Mouse (Mus musculus): ENCODE results near the gene Arid3c. TPM values are rescaled to one million over a fixed set of nuclear protein-coding genes. Genes with fewer than 3 reads are reported as not detected.

Arid3c gene
- total and polyA plus RNA-seq, 3 experiments, result not detected

DNA sequence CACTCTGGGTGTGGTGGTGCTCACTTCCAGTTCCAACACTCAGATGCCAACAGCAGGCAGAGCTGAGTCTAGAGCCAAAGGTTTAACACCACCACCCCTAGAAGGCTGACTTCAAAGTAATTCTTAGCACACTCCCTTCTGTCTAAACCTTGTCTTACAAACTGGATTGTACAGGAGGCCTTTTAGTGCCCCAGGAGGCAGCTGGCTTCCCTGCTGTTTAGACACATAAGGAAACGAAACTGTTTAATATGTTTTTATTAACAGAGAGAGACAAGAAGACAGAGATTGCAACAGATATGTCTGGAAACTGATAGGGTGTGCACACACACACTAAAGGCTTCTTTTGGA is 7.3 kb upstream of the Arid3c start:
- H3K27me3 ChIP-seq (replicated peaks), result peaks cover 26% of the 10 kb centered on the region
- H3K79me2 ChIP-seq (replicated peaks; ENCODE audit: control insufficient read depth, extremely low read depth, insufficient read depth, poor library complexity, severe bottlenecking), result 0 out of 2 replicates have a peak, but pooled peaks cover 8% of the 10 kb centered on the region
- dilution Hi-C loops (cut with MboI; ENCODE audit: extremely low pct_ligation_motif_present, extremely low pct_unique_long_range_greater_than_20kb, low sequenced_read_pairs) (no loop called here), in situ Hi-C loops (cut with MboI; ENCODE audit: low pct_ligation_motif_present, low pct_unique_long_range_greater_than_20kb, low sequenced_read_pairs) (no loop called here)
- TF ChIP-seq NELFE (IDR thresholded peaks at IDR 0.05; ENCODE audit: low read depth, low read length) (no peak), PAX5 (IDR thresholded peaks at IDR 0.05; ENCODE audit: low read length) (no peak), CHD2 (IDR thresholded peaks at IDR 0.05; ENCODE audit: low read length) (no peak), ZC3H11A (IDR thresholded peaks at IDR 0.05; ENCODE audit: low read depth, low read length) (no peak), SMC3 (IDR thresholded peaks at IDR 0.05; ENCODE audit: low read depth, low read length) (no peak), MXI1 (IDR thresholded peaks at IDR 0.05; ENCODE audit: low read depth, low read length) (no peak), TCF12 (IDR thresholded peaks at IDR 0.05; ENCODE audit: low read depth, low read length) (no peak)
- peaks cover 8 to 15% of the 10 kb centered on the region in 2 experiments; a peak in 3 of 4 replicates for H3K4me1 ChIP-seq (ENCODE audit: control insufficient read depth in 1 of 2, insufficient read depth in 2 of 2)
- no peak for DNase-seq (ENCODE audit: extremely low read depth)
- H3K4me3 ChIP-seq (replicated peaks in 1 of 3; ENCODE audit: low read depth in 2 of 3, low read length in 2 of 3, poor library complexity in 1 of 3), result no peak overlapping the region
- no peak overlapping the region for H3K9ac ChIP-seq (ENCODE audit: insufficient read depth, low read depth)
- no peak overlapping the region for H3K4me2 ChIP-seq (ENCODE audit: insufficient read depth, low read depth, poor library complexity, severe bottlenecking)
- peaks cover 13 to 19% of the 10 kb centered on the region in 2 experiments for H3K36me3 ChIP-seq (replicated peaks in 1 of 2; ENCODE audit: control insufficient read depth in 1 of 2, insufficient read depth in 1 of 2, low read length in 1 of 2)
- peaks cover 5% of the 10 kb centered on the region for H3K9me3 ChIP-seq (replicated peaks; ENCODE audit: low read length)
- no peak overlapping the region for H3K27ac ChIP-seq (ENCODE audit: insufficient read depth, low read depth)

DNA sequence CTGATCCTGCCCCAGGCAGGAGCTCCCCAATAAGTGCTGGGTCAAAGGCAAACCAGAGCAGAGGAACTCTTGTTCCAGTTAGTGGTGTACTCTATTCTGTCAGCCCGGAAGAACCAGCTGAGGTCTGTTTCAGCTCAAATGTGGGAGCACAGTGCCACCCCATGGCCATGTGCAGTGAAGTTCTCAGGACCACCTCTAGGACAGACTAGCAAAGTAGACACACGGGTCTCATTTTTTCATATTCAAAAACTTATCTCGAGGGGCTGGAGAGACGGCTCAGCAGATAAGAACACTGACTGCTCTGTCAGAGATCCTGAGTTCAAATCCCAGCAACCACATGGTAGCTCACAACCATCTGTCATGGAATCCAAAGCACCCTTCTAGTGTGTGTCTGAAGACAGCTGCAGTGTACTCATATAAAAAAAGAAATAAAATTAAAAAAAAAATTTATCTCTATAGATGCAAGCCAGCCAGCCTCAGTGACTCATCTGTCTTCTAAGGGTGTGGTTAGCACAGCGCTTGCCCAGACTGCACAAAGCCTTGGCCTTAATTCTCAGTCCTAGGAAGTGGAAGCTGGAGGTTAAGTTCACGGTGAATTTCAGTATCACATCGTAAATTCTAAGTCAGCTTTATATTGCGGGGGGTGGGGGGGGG is 6.8 kb upstream of the Arid3c start:
- TF ChIP-seq SIN3A (IDR thresholded peaks at IDR 0.05; ENCODE audit: low read length), result peak; percentile 53; the same call in 1 of the 2 replicates
- TF ChIP-seq RAD21 (IDR thresholded peaks at IDR 0.05; ENCODE audit: low read depth, low read length), result peak; percentile 86
- TF ChIP-seq MEF2A (IDR thresholded peaks at IDR 0.05; ENCODE audit: borderline replicate concordance, low read depth, low read length), result peak; percentile 20; the same call in 1 of the 2 replicates
- peak; percentile 49; the same call in 1 of the 2 replicates for TF ChIP-seq NELFE (IDR thresholded peaks at IDR 0.05; ENCODE audit: low read depth, low read length)
- TF ChIP-seq SMC3 (IDR thresholded peaks at IDR 0.05; ENCODE audit: low read depth, low read length), result peak; percentile 73
- TF ChIP-seq IRF4 (IDR thresholded peaks at IDR 0.05; ENCODE audit: low read depth, low read length), result peak; percentile 30; the same call in 1 of the 2 replicates
- no peak for TF ChIP-seq ETS1 (conservative IDR thresholded peaks at IDR 0.05; ENCODE audit: low read depth, low read length)
- TF ChIP-seq ZMIZ1 (IDR thresholded peaks at IDR 0.05; ENCODE audit: low read depth, low read length), result 0 out of 2 replicates have a peak, but pooled peaks have one; percentile 20
- TF ChIP-seq POLR2AphosphoS2 (IDR thresholded peaks at IDR 0.05; ENCODE audit: low read depth, low read length), result peak; percentile 90
- peak; percentile 53; the same call in 1 of the 2 replicates for TF ChIP-seq CHD2 (IDR thresholded peaks at IDR 0.05; ENCODE audit: low read length)
- peak; percentile 79 for TF ChIP-seq ELF1 (IDR thresholded peaks at IDR 0.05; ENCODE audit: low read depth, low read length)
- TF ChIP-seq CTCF (conservative IDR thresholded peaks at IDR 0.05 in 1 of 2, IDR thresholded peaks at IDR 0.05 in 1 of 2; ENCODE audit: low read depth in 2 of 2, low read length in 2 of 2), result peak; percentile 50 to 89; a peak in 3 of 4 replicates
- TF ChIP-seq NRF1 (IDR thresholded peaks at IDR 0.05; ENCODE audit: low read depth, low read length), result 0 out of 2 replicates have a peak, but pooled peaks have one; percentile 11
- no peak for TF ChIP-seq POLR2A (IDR thresholded peaks at IDR 0.05; ENCODE audit: low read depth, low read length)
- TF ChIP-seq BHLHE40 (IDR thresholded peaks at IDR 0.05; ENCODE audit: low read depth, low read length), result no peak
- no peak for TF ChIP-seq CHD1 (IDR thresholded peaks at IDR 0.05; ENCODE audit: low read depth, low read length)
- TF ChIP-seq USF1 (IDR thresholded peaks at IDR 0.05; ENCODE audit: low read depth, low read length), result no peak
- TF ChIP-seq MAX (IDR thresholded peaks at IDR 0.05; ENCODE audit: low read length), result peak; percentile 59; the same call in 1 of the 2 replicates
- TF ChIP-seq TCF12 (IDR thresholded peaks at IDR 0.05; ENCODE audit: low read depth, low read length), result no peak
- no peak for TF ChIP-seq MAZ (IDR thresholded peaks at IDR 0.05; ENCODE audit: low read depth, low read length)
- TF ChIP-seq USF2 (conservative IDR thresholded peaks at IDR 0.05; ENCODE audit: low read depth, low read length), result no peak
- Histone ChIP-seq H3K9me3 (replicated peaks; ENCODE audit: low read length) (peaks cover 3% of the 10 kb centered on the region), H3K4me1 (ENCODE audit: control insufficient read depth in 1 of 2, insufficient read depth in 2 of 2) (peaks cover 8 to 15% of the 10 kb centered on the region in 2 experiments; a peak in 3 of 4 replicates), H3K4me2 (ENCODE audit: insufficient read depth, low read depth, poor library complexity, severe bottlenecking) (no peak overlapping the region), H3K27ac (ENCODE audit: insufficient read depth, low read depth) (no peak overlapping the region), H3K36me3 (replicated peaks in 1 of 2; ENCODE audit: control insufficient read depth in 1 of 2, insufficient read depth in 1 of 2, low read length in 1 of 2) (peaks cover 13 to 19% of the 10 kb centered on the region in 2 experiments), H3K9ac (ENCODE audit: insufficient read depth, low read depth) (no peak overlapping the region), H3K4me3 (replicated peaks in 1 of 3; ENCODE audit: low read depth in 2 of 3, low read length in 2 of 3, poor library complexity in 1 of 3) (no peak overlapping the region), H3K79me2 (replicated peaks; ENCODE audit: control insufficient read depth, extremely low read depth, insufficient read depth, poor library complexity, severe bottlenecking) (0 out of 2 replicates have a peak, but pooled peaks cover 8% of the 10 kb centered on the region), H3K27me3 (replicated peaks) (peaks cover 26% of the 10 kb centered on the region)
- dilution Hi-C loops (cut with MboI; ENCODE audit: extremely low pct_ligation_motif_present, extremely low pct_unique_long_range_greater_than_20kb, low sequenced_read_pairs) (no loop called here), in situ Hi-C loops (cut with MboI; ENCODE audit: low pct_ligation_motif_present, low pct_unique_long_range_greater_than_20kb, low sequenced_read_pairs) (no loop called here)
- DNase-seq (ENCODE audit: extremely low read depth), result peak; percentile 70

All from CH12.LX (cell line).